Mouse (Mus musculus) left cerebral cortex, adult 2 months (tissue): ENCODE data around the gene Glp2r. TPM values are rescaled to one million over a fixed set of nuclear protein-coding genes. Genes with fewer than 3 reads are reported as not detected.

Experiments
- DNase-seq, 2 experiments: peaks; one replicate each; pipeline ENCODE4 v3.0.0; 2021 to 2022; ENCODE audit warnings: low spot score in 2 of 2, mixed read lengths in 1 of 2; ENCODE audit errors: extremely low spot score in 1 of 2
- H3K27ac ChIP-seq: fragments of 200-600 bp; 2 replicates; pipeline ENCODE4 v1.8.1; 2022
- H3K4me3 ChIP-seq: fragments of 200-600 bp; 2 replicates; pipeline ENCODE4 v1.8.1; 2022
- CTCF ChIP-seq: fragments of 200-600 bp; IDR thresholded peaks from 2 replicates; pipeline ENCODE4 v1.8.1; 2022; ENCODE audit warnings: antibody characterized with exemption, mild to moderate bottlenecking, moderate library complexity
- intact Hi-C: fragments of 180-260 bp; cut with DNase I; formaldehyde crosslinking; loops from one replicate; pipeline ENCODE4 v1.15.1; 2025
- total RNA-seq, 2 experiments: library from RNA; stranded (reverse); gene quantifications; 2 replicates each; pipeline ENCODE4 v1.2.3; 2021

Glp2r gene
- total RNA-seq, 2 experiments from 2014 or later = 1.2 to 2.0 TPM

- Histone ChIP-seq H3K4me3 (no peak overlapping the region), H3K27ac (peak overlapping the region; percentile 41; the same call in 1 of the 2 replicates)
- DNase-seq = peak in 1 of 2 experiments; percentile 62
- intact Hi-C loops = loop anchor here (2.0 to 5.0 kb wide), 3 partner anchors 19 to 564 kb away; no protein-coding TSS in a partner anchor
- peak; percentile 77 for TF ChIP-seq CTCF
Observed at GRCm38 (mm10) chr11:67675562-67676540, 95.1 kb downstream of the Glp2r start.

- TF ChIP-seq CTCF = no peak
- DNase-seq = peak in 1 of 2 experiments; percentile 55
- intact Hi-C loops = no loop called here
- no peak overlapping the region for H3K4me3 ChIP-seq
- peak overlapping the region; percentile 83 for H3K27ac ChIP-seq
Observed at GRCm38 (mm10) chr11:67672140-67672539, 98.8 kb downstream of the Glp2r start.

- no peak for TF ChIP-seq CTCF
- no peak for DNase-seq
- Histone ChIP-seq H3K4me3 (no peak overlapping the region), H3K27ac (peak overlapping the region; percentile 83)
- intact Hi-C loops = no loop called here
Observed at GRCm38 (mm10) chr11:67670031-67670430, 100.9 kb downstream of the Glp2r start.

- intact Hi-C loops = no loop called here
- no peak for TF ChIP-seq CTCF
- H3K4me3 ChIP-seq = no peak overlapping the region
- peak overlapping the region; percentile 93 for H3K27ac ChIP-seq
- no peak for DNase-seq
Observed at GRCm38 (mm10) chr11:67668460-67669007, 102.4 kb downstream of the Glp2r start.

GRCm38 (mm10) chr11:67667531-67668332 is 103.2 kb downstream of the Glp2r start:
- Histone ChIP-seq H3K27ac (peak overlapping the region; percentile 93), H3K4me3 (no peak overlapping the region)
- no peak for TF ChIP-seq CTCF
- DNase-seq = peak; percentile 75 to 86
- intact Hi-C loops = no loop called here

GRCm38 (mm10) chr11:67666129-67666528 is 104.8 kb downstream of the Glp2r start:
- no peak for TF ChIP-seq CTCF
- peak overlapping the region; percentile 93 for H3K27ac ChIP-seq
- intact Hi-C loops = no loop called here
- DNase-seq = no peak
- H3K4me3 ChIP-seq = no peak overlapping the region

- peak in 1 of 2 experiments; percentile 63 for DNase-seq
- Histone ChIP-seq H3K4me3 (peak overlapping the region; percentile 8; the same call in 1 of the 2 replicates), H3K27ac (peak overlapping the region; percentile 93)
- intact Hi-C loops = loop anchor here (2.0 kb wide), 1 partner anchor 68 kb away; no protein-coding TSS in a partner anchor
- no peak for TF ChIP-seq CTCF
Observed at GRCm38 (mm10) chr11:67664918-67665317, 106.0 kb downstream of the Glp2r start.

- Histone ChIP-seq H3K27ac (peak overlapping the region; percentile 93), H3K4me3 (no peak overlapping the region)
- no peak for TF ChIP-seq CTCF
- DNase-seq = peak in 1 of 2 experiments; percentile 69
- intact Hi-C loops = loop anchor here (2.0 kb wide), 1 partner anchor 67 kb away; no protein-coding TSS in a partner anchor
Observed at GRCm38 (mm10) chr11:67664261-67664660, 106.7 kb downstream of the Glp2r start.

GRCm38 (mm10) chr11:67663437-67663836 is 107.5 kb downstream of the Glp2r start:
- TF ChIP-seq CTCF = no peak
- intact Hi-C loops = no loop called here
- Histone ChIP-seq H3K4me3 (no peak overlapping the region), H3K27ac (peak overlapping the region; percentile 93)
- no peak for DNase-seq

GRCm38 (mm10) chr11:67661465-67661864 is 109.5 kb downstream of the Glp2r start:
- TF ChIP-seq CTCF = no peak
- intact Hi-C loops = no loop called here
- Histone ChIP-seq H3K4me3 (no peak overlapping the region), H3K27ac (peak overlapping the region; percentile 59)
- DNase-seq = no peak

- intact Hi-C loops = loop anchor here (2.0 kb wide), 1 partner anchor 19 kb away; no protein-coding TSS in a partner anchor
- Histone ChIP-seq H3K27ac (peak overlapping the region; percentile 59), H3K4me3 (no peak overlapping the region)
- TF ChIP-seq CTCF = peak; percentile 84
- DNase-seq = no peak
Observed at GRCm38 (mm10) chr11:67657685-67658382, 113.1 kb downstream of the Glp2r start.
